Mouse (Mus musculus) olfactory bulb, adult 2 months (tissue): ENCODE results near the gene Nlgn2.

ENCODE experiments used
- CTCF ChIP-seq: fragments of 200-500 bp; IDR thresholded peaks from 2 replicates; pipeline ENCODE4 v1.5.1; 2012; ENCODE audit warnings: low read depth, mild to moderate bottlenecking, low read length, moderate library complexity; ENCODE audit not compliant: insufficient read depth
- POLR2A ChIP-seq: fragments of 200-500 bp; IDR thresholded peaks from 2 replicates; pipeline ENCODE4 v1.6.1; 2012; ENCODE audit warnings: mild to moderate bottlenecking, low read depth, low read length, moderate library complexity; ENCODE audit not compliant: insufficient read depth

DNA sequence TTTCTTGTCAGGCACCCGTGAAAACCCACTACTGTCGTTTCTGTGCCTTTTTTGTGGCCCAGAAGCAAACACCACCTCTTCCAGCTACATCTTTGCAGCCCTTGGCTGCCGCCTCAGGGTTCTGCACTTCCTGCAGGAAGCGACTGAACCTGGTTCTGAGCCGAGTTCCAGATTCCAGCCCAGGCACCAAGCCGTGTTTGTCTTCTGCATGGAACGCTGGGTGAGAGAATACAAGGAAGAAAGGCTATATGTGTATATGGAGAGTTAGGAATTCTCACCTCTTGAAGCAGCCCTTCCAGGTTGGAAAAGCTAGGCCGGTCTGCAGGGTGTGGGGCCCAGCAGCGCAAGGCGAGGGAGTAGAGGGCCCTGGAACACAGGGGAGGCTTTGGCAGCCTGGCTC lies 17.1 kb upstream of the Nlgn2 start:
- TF ChIP-seq CTCF, result no peak
- TF ChIP-seq POLR2A, result no peak
